Mouse (Mus musculus) lung, postnatal 10 days (tissue): ENCODE data around the gene Hcn2.

ENCODE experiments used
- DNase-seq: peaks from one replicate; pipeline ENCODE4 v3.0.0; 2021

The Hcn2 gene

GRCm38 (mm10) chr10:79709307-79709706, 7.1 kb upstream of the Hcn2 start:
- no peak for DNase-seq

GRCm38 (mm10) chr10:79712029-79712428, 4.4 kb upstream of the Hcn2 start:
- DNase-seq = no peak

GRCm38 (mm10) chr10:79712499-79713126, 3.8 kb upstream of the Hcn2 start:
- DNase-seq = peak; percentile 88

- no peak for DNase-seq
Measured at GRCm38 (mm10) chr10:79713163-79713562, 3.3 kb upstream of the Hcn2 start.

GRCm38 (mm10) chr10:79714996-79715395, 1.4 kb upstream of the Hcn2 start:
- DNase-seq = no peak

GRCm38 (mm10) chr10:79716988-79717355, 538 bp downstream of the Hcn2 start:
- no peak for DNase-seq

GRCm38 (mm10) chr10:79717640-79718357, 1.4 kb downstream of the Hcn2 start:
- peak; percentile 86 for DNase-seq

- no peak for DNase-seq
Measured at GRCm38 (mm10) chr10:79721089-79721488, 4.7 kb downstream of the Hcn2 start.

- no peak for DNase-seq
Measured at GRCm38 (mm10) chr10:79723047-79723446, 6.6 kb downstream of the Hcn2 start.

- no peak for DNase-seq
Measured at GRCm38 (mm10) chr10:79723692-79724091, 7.3 kb downstream of the Hcn2 start.

- peak; percentile 58 for DNase-seq
Measured at GRCm38 (mm10) chr10:79726090-79726489, 9.7 kb downstream of the Hcn2 start.

- DNase-seq = peak; percentile 46
Measured at GRCm38 (mm10) chr10:79728323-79729249, 12.2 kb downstream of the Hcn2 start.

GRCm38 (mm10) chr10:79729357-79729965, 13.0 kb downstream of the Hcn2 start:
- peak; percentile 48 for DNase-seq

- DNase-seq = peak; percentile 32
Measured at GRCm38 (mm10) chr10:79732500-79732899, 16.1 kb downstream of the Hcn2 start.

GRCm38 (mm10) chr10:79733847-79734246, 17.4 kb downstream of the Hcn2 start:
- no peak for DNase-seq

- DNase-seq = no peak
Measured at GRCm38 (mm10) chr10:79735361-79735760, 18.9 kb downstream of the Hcn2 start.

GRCm38 (mm10) chr10:79736706-79737105, 20.3 kb downstream of the Hcn2 start:
- no peak for DNase-seq

- DNase-seq = no peak
Measured at GRCm38 (mm10) chr10:79738259-79738658, 21.8 kb downstream of the Hcn2 start.

- DNase-seq = no peak
Measured at GRCm38 (mm10) chr10:79739234-79739633, 22.8 kb downstream of the Hcn2 start.

GRCm38 (mm10) chr10:79740863-79741262, 24.4 kb downstream of the Hcn2 start:
- DNase-seq = no peak

- no peak for DNase-seq
Measured at GRCm38 (mm10) chr10:79743161-79743560, 26.7 kb downstream of the Hcn2 start.

GRCm38 (mm10) chr10:79743650-79744365, 27.4 kb downstream of the Hcn2 start:
- no peak for DNase-seq
